Mouse (Mus musculus) retina, postnatal 1 day (tissue): ENCODE data around the gene Mphosph10.

Experiments
- DNase-seq: peaks from one replicate; pipeline ENCODE4 v3.0.0-alpha.2; 2012

The Mphosph10 gene

DNA sequence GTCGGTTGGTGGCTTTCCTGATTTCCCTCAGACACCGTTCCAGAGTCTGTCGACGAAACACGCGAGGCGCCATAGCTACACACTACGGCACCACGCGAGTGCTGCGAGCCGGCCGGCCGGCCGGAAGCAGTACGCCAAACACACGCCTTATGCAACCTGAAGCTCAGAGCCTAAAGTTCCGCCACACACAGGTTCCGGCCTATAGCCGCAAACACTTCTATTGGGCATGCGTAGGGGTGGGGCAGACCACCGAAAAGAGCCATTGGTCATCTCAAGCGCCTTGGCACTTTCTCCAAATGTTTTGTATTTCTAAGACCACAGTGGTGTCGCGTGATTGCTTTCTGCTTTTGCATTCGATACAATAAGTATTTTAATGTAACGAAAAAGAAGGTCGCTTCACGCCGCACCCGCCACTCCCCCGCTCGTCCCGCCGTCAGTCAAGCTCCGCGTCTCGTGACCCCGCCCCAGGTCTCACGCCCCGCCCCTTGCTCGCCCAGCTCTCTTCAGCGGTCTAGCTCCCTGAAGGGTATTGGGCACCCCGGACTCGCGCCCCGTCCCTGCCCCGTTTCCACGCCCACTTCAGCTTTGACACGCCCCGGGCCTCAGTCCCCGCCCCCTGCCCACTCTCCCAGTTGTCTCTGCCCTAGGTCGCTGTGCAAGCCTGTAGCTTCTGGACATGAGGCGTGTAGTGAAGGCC lies at the start of gene Mphosph10, which contains the start of gene Mcee:
Gene Mphosph10 (minus strand): TSS at position 147 of the 697 bp plus-strand sequence.
Gene Mcee (plus strand): TSS at position 486 of the 697 bp plus-strand sequence.
- peak; percentile 98 for DNase-seq

DNA sequence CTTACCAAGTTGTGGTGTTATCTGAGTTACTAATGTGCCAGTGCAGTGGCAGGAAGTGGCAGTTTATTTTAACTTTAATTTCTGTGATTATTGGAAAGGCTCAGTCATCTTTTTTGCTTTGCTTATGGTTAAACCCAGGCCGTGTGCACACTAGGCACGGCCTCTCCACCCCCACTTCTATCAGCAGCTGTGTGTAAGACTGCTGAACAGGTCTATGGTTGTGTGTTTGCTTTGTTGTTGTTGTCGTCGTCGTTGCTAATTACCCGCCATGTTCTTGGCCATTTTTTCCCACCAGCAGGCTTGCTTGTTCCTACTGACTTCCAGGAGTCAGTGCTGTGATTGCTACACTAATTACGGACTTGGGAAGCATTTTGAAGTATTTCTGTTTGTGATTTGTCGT lies 48.5 kb upstream of the Mphosph10 start:
- DNase-seq: no peak

DNA sequence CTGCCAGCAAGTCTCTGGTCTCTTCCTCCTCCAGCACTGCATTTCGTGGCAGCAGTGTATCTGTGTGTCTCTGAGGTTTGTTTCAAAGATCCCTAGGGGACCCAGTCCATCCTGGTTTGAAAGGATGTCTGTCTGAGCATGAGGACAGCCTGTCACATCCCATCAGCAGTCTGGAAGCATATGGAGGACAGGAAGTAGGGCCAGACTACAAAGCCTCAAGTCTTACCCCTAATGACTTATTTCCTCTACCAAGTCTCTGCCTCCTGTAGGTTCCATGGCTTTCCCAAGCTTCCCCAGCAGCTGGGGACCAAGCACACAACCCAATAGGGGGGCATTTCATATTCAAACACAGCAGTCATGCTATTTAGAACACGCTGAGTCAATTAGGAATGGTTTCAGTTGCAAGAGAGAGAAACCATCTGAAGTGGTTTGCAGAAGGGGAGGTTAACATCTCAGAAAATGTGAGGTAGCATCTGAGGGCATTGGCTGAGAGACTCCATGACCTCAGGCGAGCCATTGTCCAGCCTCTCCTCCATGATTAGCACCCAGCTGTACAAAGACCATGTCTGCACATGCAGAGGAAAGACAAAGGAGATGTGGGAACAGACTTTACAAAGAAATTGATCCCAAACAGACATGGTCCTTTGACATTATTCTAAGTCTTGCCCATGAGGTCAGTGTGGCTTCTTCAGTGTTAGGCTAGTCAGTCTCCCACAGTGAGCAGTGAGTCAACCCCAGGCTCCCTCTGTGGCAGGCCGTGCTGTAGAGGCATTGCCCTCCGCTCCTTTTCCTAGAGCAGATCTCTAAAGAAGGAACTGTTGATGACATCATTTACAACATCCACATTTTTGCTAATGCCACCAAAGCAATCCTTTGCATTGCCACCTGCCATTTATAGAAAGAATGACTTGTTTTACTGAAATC lies 47.8 kb upstream of the Mphosph10 start:
- peak; percentile 38 for DNase-seq

DNA sequence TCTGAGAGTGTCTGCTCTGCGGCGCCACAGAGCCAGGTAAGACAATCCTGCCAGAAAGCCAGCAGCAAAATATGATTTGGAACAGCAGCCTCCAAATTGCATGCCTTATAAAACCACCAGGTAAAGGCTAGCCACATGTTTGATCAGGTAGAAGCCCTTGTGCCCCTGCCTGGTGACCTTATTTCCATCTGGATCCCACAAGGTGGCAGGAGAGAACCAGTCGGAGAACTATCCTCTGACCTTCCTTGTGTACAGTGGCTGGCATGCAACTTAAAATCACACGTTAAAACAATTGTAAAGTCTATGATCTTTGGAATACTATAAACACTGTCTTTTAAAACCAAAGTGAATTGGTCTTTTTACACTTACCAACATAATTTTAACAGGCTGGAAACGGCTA lies 32.8 kb upstream of the Mphosph10 start:
- peak; percentile 75 for DNase-seq

DNA sequence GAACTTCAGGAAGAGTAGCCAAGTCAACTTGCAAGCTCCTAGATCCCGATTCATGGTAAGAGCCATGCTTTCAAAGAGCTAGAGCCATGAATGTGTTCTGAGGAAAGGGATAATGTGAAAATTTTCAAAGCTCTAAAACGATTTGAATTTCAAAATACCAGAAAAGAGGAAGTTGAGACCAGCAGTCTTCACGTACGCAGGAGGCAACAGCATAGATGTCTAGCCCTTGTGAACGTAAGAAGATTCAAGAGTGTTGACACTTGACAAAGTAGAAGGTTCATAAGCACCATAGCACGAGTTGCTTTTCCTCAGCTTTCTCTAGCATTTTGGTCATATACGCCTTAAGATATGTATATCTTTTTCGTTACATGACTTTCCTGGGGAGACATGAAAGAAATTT lies 11.9 kb upstream of the Mphosph10 start:
- DNase-seq: no peak

DNA sequence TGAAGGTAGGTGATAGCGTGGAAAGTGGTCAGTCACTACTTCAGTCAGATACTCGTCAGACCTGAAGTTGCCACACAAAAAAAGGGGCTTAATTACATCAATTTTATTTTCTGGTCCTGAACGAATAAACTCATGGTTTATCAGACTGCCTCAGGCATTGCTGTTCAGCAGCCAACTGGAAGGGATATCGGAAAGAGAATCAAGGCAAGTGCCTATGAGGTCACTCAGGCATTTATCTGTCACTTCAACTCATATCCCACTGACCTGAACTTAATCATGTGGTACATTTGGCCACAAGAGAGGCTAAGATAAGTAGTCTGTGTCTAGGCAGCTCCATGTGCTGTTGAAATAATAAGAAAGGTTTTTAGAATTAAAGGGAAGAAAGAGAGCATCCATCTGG lies 10.4 kb upstream of the Mphosph10 start:
- peak; percentile 61 for DNase-seq

DNA sequence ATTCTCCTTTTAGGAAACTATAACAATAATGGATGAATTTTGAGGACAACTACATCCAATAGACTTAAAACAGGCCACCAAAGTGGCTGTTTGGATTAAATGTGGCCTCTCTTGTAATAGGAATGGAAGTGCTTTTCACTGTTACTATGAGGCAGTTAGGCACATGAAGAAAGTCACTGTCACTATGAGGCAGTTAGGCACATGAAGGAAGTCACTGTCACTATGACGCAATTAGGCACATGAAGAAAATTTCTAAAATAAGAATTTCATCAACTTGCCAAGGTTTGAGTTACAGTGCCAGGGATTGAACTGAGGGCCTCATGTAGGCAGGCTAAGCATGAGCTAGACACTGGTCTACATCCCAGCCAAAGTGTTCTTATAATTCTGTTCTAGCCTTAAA lies 8.7 kb upstream of the Mphosph10 start:
- no peak for DNase-seq

DNA sequence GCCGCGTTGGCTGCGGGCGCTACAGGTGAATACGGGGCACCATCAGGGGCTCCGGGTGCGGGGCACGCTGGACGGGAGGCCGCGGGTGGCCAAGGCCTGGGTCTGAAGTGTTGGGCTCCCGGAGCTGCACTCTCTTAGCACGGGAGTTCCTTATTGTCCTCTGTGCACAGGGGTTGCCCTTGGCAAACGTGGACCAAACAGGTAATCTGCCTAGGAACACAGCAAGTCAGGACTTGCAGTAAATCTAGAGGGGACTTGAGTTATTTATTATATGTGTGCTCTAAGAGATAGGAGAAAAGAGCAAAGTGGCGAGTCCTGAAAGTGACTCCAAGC lies 717 bp upstream of the Mphosph10 start:
- DNase-seq: no peak

DNA sequence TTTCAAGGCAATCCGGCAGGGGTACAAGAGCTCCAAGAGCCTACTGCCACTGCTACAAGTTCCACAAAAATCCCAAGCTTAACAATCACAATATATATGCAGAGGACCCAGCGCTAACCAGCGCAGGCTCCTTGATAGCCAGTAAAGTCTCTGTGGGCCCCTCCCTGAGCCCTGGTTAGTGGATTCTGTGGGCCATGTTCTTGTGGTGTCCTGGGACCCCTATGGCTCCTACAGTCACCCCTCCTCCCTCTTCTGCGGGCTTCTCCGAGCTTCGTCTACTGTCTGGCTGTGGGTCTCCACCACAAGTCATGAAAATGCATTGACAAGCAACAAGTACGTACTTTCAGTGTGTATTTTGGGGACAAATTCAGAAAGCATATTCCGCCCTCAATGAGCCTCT lies 589 bp downstream of the Mphosph10 start:
- DNase-seq: no peak

DNA sequence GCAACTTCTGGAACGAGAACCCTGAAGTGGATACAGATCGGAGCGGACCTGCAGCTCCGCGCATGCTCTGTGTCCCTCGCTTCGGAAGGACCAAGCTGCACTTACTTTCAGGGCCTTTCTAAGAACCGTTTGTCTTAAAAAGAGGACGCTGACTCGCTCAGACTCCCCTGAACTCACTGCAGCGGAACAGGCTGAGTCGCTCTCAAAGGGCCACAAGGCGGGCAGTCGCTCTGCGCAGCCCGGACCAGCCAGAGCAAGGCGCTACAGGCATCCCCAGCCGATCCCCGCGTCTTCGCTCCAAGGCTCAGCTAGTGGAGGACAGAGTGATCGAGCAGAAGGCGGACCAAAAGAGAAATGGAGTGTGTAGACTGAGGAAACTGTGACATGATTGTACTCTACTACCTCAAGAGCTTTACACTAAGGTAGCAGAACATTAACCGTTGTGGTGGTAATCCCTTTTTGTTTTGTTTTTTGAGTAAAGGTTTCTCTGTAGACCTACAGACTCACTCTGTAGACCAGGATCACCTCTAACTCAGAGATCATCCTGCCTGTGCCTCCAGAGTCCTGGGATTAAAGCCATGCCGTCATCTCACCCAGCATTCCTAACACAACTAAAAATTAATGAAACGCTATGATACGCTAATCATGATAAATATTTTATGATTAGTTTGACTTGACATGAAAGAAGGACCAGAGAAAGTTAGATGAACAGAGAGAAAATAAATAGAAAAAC lies 18.1 kb downstream of the Mphosph10 start, which contains the start of gene Fan1:
Gene Fan1 (minus strand): TSS at position 266 of the 733 bp plus-strand sequence.
- peak; percentile 90 for DNase-seq

DNA sequence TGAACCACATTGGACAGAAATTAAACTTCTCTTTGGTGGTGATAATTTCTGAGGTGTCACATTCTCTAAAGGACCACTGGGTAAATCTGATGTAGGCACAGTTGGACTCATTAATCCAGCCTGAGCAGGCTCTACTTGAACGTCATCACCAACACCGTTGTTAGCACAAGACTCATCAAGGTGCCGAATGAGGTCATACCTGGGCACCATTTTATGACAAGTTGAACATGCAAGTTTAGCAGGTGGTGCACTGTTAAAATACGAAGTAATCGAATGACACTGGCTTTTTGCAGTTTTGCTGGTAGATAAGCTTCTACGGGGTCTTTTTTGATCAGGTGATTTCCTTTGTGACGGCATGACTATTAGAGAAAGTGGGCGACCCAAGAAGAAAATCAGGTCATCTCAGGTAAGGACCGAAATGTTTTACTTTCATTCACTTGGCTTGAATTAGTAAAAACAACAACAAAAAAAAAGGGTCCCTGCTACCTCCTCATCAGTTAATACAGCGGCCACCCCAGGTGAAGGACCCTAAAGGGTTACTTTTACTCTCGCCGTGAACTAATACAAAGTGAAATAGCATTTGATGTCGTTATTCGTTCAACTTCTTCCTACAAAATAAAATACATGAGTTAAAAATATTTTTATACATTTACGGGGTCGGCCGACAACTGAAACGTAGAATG lies 18.8 kb downstream of the Mphosph10 start:
- DNase-seq: peak; percentile 5

DNA sequence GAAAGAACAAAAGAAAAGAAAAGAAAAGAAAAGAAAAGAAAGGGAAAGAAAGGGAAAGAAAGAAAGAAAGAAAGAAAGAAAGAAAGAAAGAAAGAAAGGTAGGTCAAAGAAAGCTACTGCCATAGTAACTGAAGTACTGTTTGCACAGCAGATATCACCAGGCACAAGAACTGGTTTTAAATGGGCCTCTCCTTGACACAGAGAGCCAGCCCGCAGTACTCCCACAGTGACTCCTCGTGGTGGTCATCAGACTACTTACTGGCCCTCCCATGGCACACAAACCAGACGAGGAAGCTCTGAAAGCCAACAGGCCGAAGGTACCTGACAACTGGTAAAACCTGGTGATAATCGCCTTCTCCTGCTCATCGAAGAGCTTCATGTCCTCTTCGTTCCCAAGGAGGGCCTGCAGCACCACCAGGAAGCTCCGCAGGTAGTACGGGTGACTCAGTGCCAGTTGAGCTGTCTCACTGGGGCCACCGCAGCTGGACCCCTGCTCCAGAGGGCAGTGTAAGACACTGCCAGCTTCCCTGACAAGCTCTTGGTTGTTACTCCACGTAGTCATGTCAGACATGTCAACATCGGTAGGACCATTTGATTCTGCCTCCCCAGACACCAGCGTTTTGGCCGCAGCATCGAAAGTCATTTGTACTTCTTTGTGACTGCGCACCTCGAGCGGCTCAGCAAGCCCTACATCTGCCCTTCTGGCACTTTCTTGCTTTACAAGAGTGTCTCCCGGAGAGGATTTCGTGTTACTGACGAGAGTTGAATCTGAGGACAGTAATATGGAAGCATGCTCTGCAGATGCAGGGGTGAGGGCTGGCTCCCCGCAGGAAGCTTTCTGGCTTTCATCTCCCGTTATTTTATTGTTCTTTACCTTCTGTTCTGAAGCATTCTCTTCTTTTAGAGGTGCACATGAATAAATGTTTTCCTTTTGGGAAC lies 19.9 kb downstream of the Mphosph10 start:
- no peak for DNase-seq

DNA sequence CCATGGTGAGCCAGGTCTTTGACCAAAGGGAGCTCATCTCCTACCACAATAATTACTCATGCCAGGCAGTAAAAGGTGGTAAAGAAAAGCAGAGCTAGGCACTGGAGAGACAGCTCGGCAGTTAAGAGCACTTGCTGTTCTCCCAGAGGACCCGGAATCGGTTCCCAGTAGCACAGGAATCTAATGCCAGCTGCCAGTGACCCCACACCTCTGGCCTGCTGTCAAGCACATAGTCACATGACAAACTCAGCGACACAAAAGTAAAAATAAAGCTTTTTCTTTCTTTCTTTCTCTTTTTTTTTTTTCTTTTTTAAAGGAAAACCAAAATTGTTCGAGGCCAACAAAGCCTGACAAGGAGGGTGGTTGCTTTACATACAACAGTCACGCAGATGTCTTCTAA lies 22.2 kb downstream of the Mphosph10 start:
- no peak for DNase-seq

DNA sequence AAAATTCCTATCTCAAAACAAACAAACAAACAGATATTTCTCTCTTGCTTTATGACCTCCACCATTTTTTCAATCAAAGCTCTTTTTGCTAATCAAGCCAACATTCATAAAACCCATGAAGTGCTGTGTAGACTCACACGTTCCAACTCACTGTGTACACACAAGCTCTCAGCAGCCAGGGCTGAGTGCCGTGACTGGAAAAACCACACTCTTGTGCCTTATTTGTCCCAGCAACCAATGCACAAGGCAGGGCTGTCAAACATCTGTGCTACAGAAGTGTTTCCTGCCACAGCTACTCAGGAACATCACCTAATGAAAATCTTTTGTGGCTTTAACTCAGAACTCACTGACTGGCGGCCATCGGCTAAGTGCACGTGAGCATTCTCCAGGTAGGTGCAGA lies 26.2 kb downstream of the Mphosph10 start:
- DNase-seq: no peak

DNA sequence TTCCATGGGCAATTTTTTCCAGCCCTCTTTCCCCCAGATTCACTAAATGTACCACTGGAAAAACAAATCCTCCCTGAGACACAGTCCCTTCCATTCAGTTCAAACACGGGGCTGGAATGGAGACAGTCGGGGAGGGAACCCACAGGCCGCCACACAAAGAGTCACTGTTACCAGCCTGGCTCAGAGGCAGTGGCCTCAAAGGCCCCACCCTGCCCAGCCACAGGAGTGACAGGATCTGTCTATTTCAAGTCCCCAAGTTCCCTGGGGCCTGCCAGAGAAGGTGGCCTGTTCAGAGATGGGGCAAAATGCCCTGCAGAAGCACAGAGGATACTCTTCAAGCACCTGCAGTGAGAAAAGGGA lies 31.5 kb downstream of the Mphosph10 start:
- DNase-seq: no peak

DNA sequence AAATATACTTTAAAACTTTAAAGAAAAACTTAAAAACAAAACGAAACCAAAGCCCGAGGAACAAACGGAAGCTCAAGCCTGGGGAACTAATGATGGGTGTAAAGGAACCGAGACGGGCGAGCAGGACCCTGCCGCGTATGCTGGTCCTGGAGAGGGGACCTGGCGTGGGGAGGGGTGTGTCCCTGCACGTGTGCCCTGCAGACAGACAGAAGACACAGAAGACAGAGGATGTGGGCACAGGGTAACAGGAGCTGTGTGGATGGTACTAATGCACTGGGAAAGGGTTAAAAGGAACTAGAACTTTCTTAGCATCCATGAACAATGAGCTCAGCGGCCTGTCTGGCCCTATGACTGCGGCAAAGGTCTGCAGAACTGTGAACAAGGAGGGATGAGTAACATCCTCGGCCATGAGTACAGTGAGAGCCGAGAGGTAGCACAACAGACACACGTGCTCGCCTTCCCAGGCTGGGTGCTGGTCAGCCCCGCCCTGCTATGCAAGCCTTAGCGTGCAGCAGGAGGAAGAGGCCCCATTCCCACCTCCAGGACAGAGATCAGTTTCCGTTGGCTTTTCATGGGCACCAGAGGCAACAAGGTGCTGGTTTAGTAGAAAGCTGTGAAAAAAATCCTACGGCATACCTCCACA lies 32.0 kb downstream of the Mphosph10 start:
- no peak for DNase-seq

DNA sequence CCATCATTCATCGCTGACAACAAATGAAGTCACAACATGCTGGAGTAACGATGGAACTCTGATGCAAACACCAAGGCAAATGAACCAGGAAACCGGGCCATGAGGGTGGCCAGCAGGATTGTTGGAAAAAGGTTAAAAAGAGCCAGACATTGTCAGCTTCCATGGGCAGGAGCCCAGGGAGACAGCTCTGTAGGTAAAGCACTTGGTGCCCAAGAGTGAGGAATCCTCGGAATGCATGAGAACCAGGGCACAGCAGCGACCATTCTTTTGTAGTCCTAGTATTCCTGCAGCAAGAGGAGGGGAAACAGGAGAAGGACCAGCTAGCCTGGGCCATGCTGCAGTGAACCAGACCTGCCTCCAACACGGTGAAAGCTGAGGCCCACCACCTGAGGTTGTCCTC lies 33.4 kb downstream of the Mphosph10 start:
- no peak for DNase-seq

DNA sequence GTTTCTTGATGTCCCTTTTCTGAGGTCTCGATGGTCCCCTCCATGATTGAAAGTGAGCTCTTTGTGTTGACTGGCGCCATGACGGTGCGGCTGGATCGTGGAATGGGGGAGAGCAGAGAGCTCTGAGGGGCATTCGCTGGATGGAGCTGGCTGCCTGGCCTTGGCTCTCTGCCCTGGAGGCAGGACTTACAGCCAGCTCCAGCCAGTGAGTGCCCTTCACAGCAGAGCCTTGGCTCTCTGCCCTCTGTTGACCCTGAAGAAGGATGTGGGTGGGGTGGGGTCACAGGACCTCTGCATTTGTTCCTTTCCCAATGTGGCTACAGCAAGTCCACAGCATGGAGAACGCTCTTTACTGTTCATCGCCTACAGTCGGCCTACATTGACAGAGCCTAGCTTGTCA lies 34.7 kb downstream of the Mphosph10 start:
- no peak for DNase-seq

DNA sequence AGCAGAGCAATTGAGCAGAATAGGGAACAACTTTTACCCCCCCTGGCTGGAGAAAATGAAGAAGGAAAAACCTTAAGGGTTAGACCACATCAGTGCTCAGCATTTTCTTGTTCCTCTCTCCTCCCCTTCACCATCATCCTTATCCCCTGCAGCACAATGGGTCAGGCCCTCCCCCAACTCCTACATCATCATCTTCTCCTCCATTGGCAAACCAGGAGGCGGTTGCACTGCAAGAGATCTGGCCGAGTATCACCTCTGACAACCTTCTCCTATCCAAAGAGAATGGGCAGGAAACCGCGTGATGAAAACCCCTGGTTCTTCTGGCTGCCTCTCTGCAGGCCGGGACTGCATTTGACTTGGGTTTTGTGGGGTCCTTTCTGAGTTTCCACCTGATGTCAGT lies 35.4 kb downstream of the Mphosph10 start:
- DNase-seq: no peak

DNA sequence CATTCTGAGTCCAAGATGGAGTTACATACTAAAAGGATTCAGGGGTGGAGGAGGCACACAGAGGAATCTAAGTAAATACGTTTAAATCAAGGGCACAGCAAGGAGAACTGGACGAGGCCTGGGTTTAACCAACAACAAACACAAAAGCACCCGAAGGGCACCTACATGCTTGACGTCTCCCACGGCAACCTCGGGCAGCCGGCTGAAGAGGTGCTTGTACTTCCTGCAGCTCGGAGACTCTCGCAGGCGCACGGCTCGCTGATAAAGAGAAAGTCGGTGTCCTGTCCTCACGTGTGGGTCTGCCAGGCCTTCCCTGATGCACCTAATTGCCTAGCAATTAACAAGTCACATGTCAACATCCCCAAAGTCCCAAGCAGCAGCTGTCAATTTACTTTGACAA lies 37.9 kb downstream of the Mphosph10 start:
- no peak for DNase-seq

DNA sequence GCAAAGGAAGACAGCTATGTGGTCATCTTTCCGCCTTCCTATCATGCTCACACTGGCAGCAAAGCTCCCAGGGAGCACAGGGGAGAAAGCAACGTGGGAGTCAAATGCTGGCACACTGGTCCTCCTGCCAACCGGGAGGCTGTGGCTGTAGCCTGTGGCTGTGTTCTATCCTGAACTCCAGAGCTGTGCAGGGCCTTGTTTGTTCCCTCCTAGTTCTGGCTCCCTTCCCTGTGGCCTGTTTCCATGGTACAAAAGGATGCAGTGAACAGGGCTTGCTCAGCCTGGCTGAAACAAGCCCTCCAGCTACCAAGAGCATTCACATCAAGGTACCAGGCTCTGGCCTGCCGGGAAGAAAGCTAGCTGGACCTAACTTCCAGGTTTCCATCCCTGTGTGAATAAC lies 41.0 kb downstream of the Mphosph10 start:
- DNase-seq: peak; percentile 6
